Mouse (Mus musculus): ENCODE results near the gene Nova2.

Nova2 gene

GRCm38 (mm10) chr7:18925162-18925938, at the start of gene Nova2:
Gene Nova2, plus strand, starts transcription at chr7:18925888.
- DNase-seq: peak; percentile 88

- no peak for DNase-seq
Observed at GRCm38 (mm10) chr7:18878691-18879090, 47.0 kb upstream of the Nova2 start.

GRCm38 (mm10) chr7:18883991-18884744, 41.5 kb upstream of the Nova2 start:
- peak; percentile 30 for DNase-seq

- DNase-seq: no peak
Observed at GRCm38 (mm10) chr7:18884745-18885422, 40.8 kb upstream of the Nova2 start.

- no peak for DNase-seq
Observed at GRCm38 (mm10) chr7:18886963-18887362, 38.7 kb upstream of the Nova2 start.

- DNase-seq: no peak
Observed at GRCm38 (mm10) chr7:18890848-18891247, 34.8 kb upstream of the Nova2 start.

GRCm38 (mm10) chr7:18891872-18892599, 33.7 kb upstream of the Nova2 start:
- DNase-seq: peak; percentile 92

GRCm38 (mm10) chr7:18893009-18893408, 32.7 kb upstream of the Nova2 start:
- no peak for DNase-seq

GRCm38 (mm10) chr7:18893651-18894430, 31.8 kb upstream of the Nova2 start:
- peak; percentile 75 for DNase-seq

- peak; percentile 63 for DNase-seq
Observed at GRCm38 (mm10) chr7:18896536-18896935, 29.2 kb upstream of the Nova2 start.

GRCm38 (mm10) chr7:18900513-18900912, 25.2 kb upstream of the Nova2 start:
- DNase-seq: no peak

GRCm38 (mm10) chr7:18902486-18902885, 23.2 kb upstream of the Nova2 start:
- DNase-seq: no peak

- no peak for DNase-seq
Observed at GRCm38 (mm10) chr7:18904971-18905370, 20.7 kb upstream of the Nova2 start.

GRCm38 (mm10) chr7:18909797-18910196, 15.9 kb upstream of the Nova2 start:
- no peak for DNase-seq

GRCm38 (mm10) chr7:18910241-18910831, 15.4 kb upstream of the Nova2 start, which contains the start of gene Ccdc61:
Gene Ccdc61, minus strand, starts transcription at chr7:18910415.
- DNase-seq: peak; percentile 97

GRCm38 (mm10) chr7:18916254-18916653, 9.4 kb upstream of the Nova2 start:
- DNase-seq: no peak

GRCm38 (mm10) chr7:18917931-18918330, 7.8 kb upstream of the Nova2 start:
- no peak for DNase-seq

- peak; percentile 75 for DNase-seq
Observed at GRCm38 (mm10) chr7:18921069-18921468, 4.6 kb upstream of the Nova2 start.

- no peak for DNase-seq
Observed at GRCm38 (mm10) chr7:18922807-18923206, 2.9 kb upstream of the Nova2 start.

GRCm38 (mm10) chr7:18923267-18923666, 2.4 kb upstream of the Nova2 start:
- DNase-seq: no peak

GRCm38 (mm10) chr7:18923711-18924191, 1.9 kb upstream of the Nova2 start:
- no peak for DNase-seq

All from lung, postnatal 14 days (tissue).